Mouse (Mus musculus) MEL (cell line): ENCODE measurements around the gene Creg1. TPM values are rescaled to one million over a fixed set of nuclear protein-coding genes. Genes with fewer than 3 reads are reported as not detected.

Experiments
- DNase-seq: peaks from one replicate; pipeline ENCODE4 v3.0.0; 2011; ENCODE audit warnings: low read depth, low spot score
- H3K27ac ChIP-seq: 2 replicates; pipeline ENCODE4 v1.5.1; 2012; ENCODE audit warnings: low read depth, mild to moderate bottlenecking, control low read depth, low read length, moderate library complexity; ENCODE audit not compliant: control insufficient read depth
- H3K27me3 ChIP-seq, 2 experiments: fragments of 150-350 bp in 1 of 2; sonication (generic) in 1 of 2; 2 replicates each; pipeline ENCODE4 v1.6.1; 2012; ENCODE audit warnings: low read length in 2 of 2, mild to moderate bottlenecking in 2 of 2, improper control_type of control experiment in 1 of 2, moderate library complexity in 1 of 2; ENCODE audit not compliant: insufficient read depth in 2 of 2, control insufficient read depth in 1 of 2
- H3K36me3 ChIP-seq, 2 experiments: 2 replicates each; pipeline ENCODE4 v1.6.1; 2012 to 2014; ENCODE audit warnings: low read length in 2 of 2, improper control_type of control experiment in 1 of 2, inconsistent platforms in 1 of 2, mild to moderate bottlenecking in 1 of 2; ENCODE audit not compliant: insufficient read depth in 2 of 2, control insufficient read depth in 1 of 2
- H3K4me1 ChIP-seq, 2 experiments: fragments of 150-350 bp in 1 of 2; sonication (generic) in 1 of 2; 2 replicates each; pipeline ENCODE4 v1.6.1; 2012; ENCODE audit warnings: low read length in 2 of 2, improper control_type of control experiment in 1 of 2, mild to moderate bottlenecking in 1 of 2; ENCODE audit not compliant: insufficient read depth in 2 of 2, control insufficient read depth in 1 of 2
- H3K4me3 ChIP-seq, 2 experiments: fragments of 150-350 bp in 1 of 2; sonication (generic) in 1 of 2; 2 replicates each; pipeline ENCODE4 v1.5.1; 2012; ENCODE audit warnings: low read depth in 2 of 2, low read length in 2 of 2, mild to moderate bottlenecking in 2 of 2, moderate library complexity in 2 of 2, control low read depth in 1 of 2, improper control_type of control experiment in 1 of 2; ENCODE audit not compliant: control insufficient read depth in 1 of 2, insufficient read depth in 1 of 2
- H3K79me2 ChIP-seq: 2 replicates; pipeline ENCODE4 v1.6.1; 2012; ENCODE audit warnings: mild to moderate bottlenecking, low read length, moderate library complexity; ENCODE audit not compliant: control insufficient read depth, poor library complexity, insufficient read depth
- H3K9ac ChIP-seq: 2 replicates; pipeline ENCODE4 v1.6.1; 2012; ENCODE audit warnings: low read depth, mild to moderate bottlenecking, control low read depth, low read length, moderate library complexity; ENCODE audit not compliant: control insufficient read depth, poor library complexity, severe bottlenecking
- H3K9me3 ChIP-seq: fragments of 150-350 bp; sonication (generic); replicated peaks from 2 replicates; pipeline ENCODE4 v1.6.1; 2012; ENCODE audit warnings: mild to moderate bottlenecking, low read length, improper control_type of control experiment, moderate library complexity; ENCODE audit not compliant: insufficient read depth
- CTCF ChIP-seq, 3 experiments: IDR thresholded peaks in 2 of 3; conservative IDR thresholded peaks in 1 of 3; 2 replicates each; pipeline ENCODE4 v1.5.1; 2011 to 2012; ENCODE audit warnings: low read length in 3 of 3, low read depth in 2 of 3, mild to moderate bottlenecking in 2 of 3, improper control_type of control experiment in 1 of 3, inconsistent platforms in 1 of 3, mixed read lengths in 1 of 3, moderate library complexity in 1 of 3; ENCODE audit not compliant: control insufficient read depth in 1 of 3, insufficient read depth in 1 of 3, poor library complexity in 1 of 3, severe bottlenecking in 1 of 3
- E2F4 ChIP-seq: IDR thresholded peaks from 2 replicates; pipeline ENCODE4 v1.6.1; 2011; ENCODE audit warnings: low read depth, low read length, improper control_type of control experiment, borderline replicate concordance
- EP300 ChIP-seq, 2 experiments: IDR thresholded peaks; 2 replicates each; pipeline ENCODE4 v1.6.1; 2011; ENCODE audit warnings: improper control_type of control experiment in 2 of 2, low read length in 2 of 2, low read depth in 1 of 2, mild to moderate bottlenecking in 1 of 2
- ETS1 ChIP-seq: IDR thresholded peaks from 2 replicates; pipeline ENCODE4 v1.6.1; 2012; ENCODE audit warnings: low read depth, mild to moderate bottlenecking, inconsistent platforms, low read length, improper control_type of control experiment, moderate library complexity
- GATA1 ChIP-seq: IDR thresholded peaks from 2 replicates; pipeline ENCODE4 v1.6.1; 2011; ENCODE audit warnings: low read depth, low read length, improper control_type of control experiment
- JUND ChIP-seq: IDR thresholded peaks from 2 replicates; pipeline ENCODE4 v1.6.1; 2011; ENCODE audit warnings: low read depth, mild to moderate bottlenecking, improper control_type of control experiment, low read length
- MAX ChIP-seq: IDR thresholded peaks from 2 replicates; pipeline ENCODE4 v1.6.1; 2011; ENCODE audit warnings: low read length, improper control_type of control experiment
- MAZ ChIP-seq: IDR thresholded peaks from 2 replicates; pipeline ENCODE4 v1.6.1; 2012; ENCODE audit warnings: low read depth, mild to moderate bottlenecking, inconsistent platforms, low read length, improper control_type of control experiment
- MEF2A ChIP-seq: IDR thresholded peaks from 2 replicates; pipeline ENCODE4 v1.6.1; 2014; ENCODE audit warnings: low read depth, mild to moderate bottlenecking, inconsistent platforms, low read length, improper control_type of control experiment; ENCODE audit not compliant: poor library complexity, insufficient replicate concordance, severe bottlenecking; ENCODE audit errors: extremely low read depth
- MXI1 ChIP-seq: IDR thresholded peaks from 2 replicates; pipeline ENCODE4 v1.6.1; 2011; ENCODE audit warnings: mild to moderate bottlenecking, low read depth, low read length, improper control_type of control experiment
- NELFE ChIP-seq: IDR thresholded peaks from 2 replicates; pipeline ENCODE4 v1.6.1; 2011; ENCODE audit warnings: low read depth, low read length, improper control_type of control experiment
- POLR2AphosphoS5 ChIP-seq: IDR thresholded peaks from 2 replicates; pipeline ENCODE4 v1.6.1; 2012; ENCODE audit warnings: low read depth, borderline replicate concordance, mild to moderate bottlenecking, inconsistent platforms, low read length, moderate library complexity, mixed read lengths
- RCOR1 ChIP-seq: IDR thresholded peaks from 2 replicates; pipeline ENCODE4 v1.6.1; 2012; ENCODE audit warnings: low read depth, mild to moderate bottlenecking, inconsistent platforms, low read length, improper control_type of control experiment
- TAL1 ChIP-seq: IDR thresholded peaks from 2 replicates; pipeline ENCODE4 v1.6.1; 2012; ENCODE audit warnings: mild to moderate bottlenecking, inconsistent platforms, low read length, moderate library complexity, mixed read lengths
- TBP ChIP-seq: IDR thresholded peaks from 2 replicates; pipeline ENCODE4 v1.8.0; 2011; ENCODE audit warnings: low read depth, low read length, improper control_type of control experiment
- TCF12 ChIP-seq: IDR thresholded peaks from 2 replicates; pipeline ENCODE4 v1.6.1; 2014; ENCODE audit warnings: low read depth, mild to moderate bottlenecking, inconsistent platforms, low read length, improper control_type of control experiment, moderate library complexity
- USF2 ChIP-seq, 2 experiments: IDR thresholded peaks; 2 replicates each; pipeline ENCODE4 v1.6.1; 2011 to 2012; ENCODE audit warnings: improper control_type of control experiment in 2 of 2, low read length in 2 of 2, borderline replicate concordance in 1 of 2, inconsistent platforms in 1 of 2, low read depth in 1 of 2, mild to moderate bottlenecking in 1 of 2; ENCODE audit not compliant: insufficient read depth in 1 of 2
- ZKSCAN1 ChIP-seq: IDR thresholded peaks from 2 replicates; pipeline ENCODE4 v1.6.1; 2012; ENCODE audit warnings: low read depth, mild to moderate bottlenecking, inconsistent platforms, low read length, improper control_type of control experiment, moderate library complexity
- ZNF384 ChIP-seq: IDR thresholded peaks from 2 replicates; pipeline ENCODE4 v1.6.1; 2012; ENCODE audit warnings: low read depth, mild to moderate bottlenecking, inconsistent platforms, low read length, improper control_type of control experiment
- polyA plus RNA-seq, 2 experiments: library from polyadenylated mRNA; stranded (reverse) in 1 of 2; unstranded in 1 of 2; fragments of >175 nt in 1 of 2; fragments of >200 nt in 1 of 2; gene quantifications; 2 replicates each; pipeline versions ENCODE4 v1.2.1 to v1.2.4; 2012; ENCODE audit warnings: low replicate concordance in 2 of 2, low read depth in 1 of 2; ENCODE audit not compliant: insufficient read length in 2 of 2, insufficient read depth in 1 of 2, missing spikeins in 1 of 2
- total RNA-seq: library from RNA; depleted of rRNA; stranded (reverse); fragments of 300-350 nt; gene quantifications from 2 replicates; pipeline ENCODE4 v1.2.3, GENCODE M21; 2012

The Creg1 gene
- total and polyA plus RNA-seq, 3 experiments, result 83.6 to 184 TPM; not detected in 1

GRCm38 (mm10) chr1:165724219-165725033 is 39.1 kb upstream of the Creg1 start:
- H3K9me3 ChIP-seq, result no peaks in the 10 kb centered on the region
- H3K36me3 ChIP-seq, result peaks cover 0 to 13% of the 10 kb centered on the region in 2 experiments; a peak in 2 of 4 replicates
- peaks cover 5 to 31% of the 10 kb centered on the region in 2 experiments for H3K4me1 ChIP-seq
- H3K4me3 ChIP-seq, result no peak overlapping the region
- H3K27me3 ChIP-seq, result no peaks in the 10 kb centered on the region
- H3K9ac ChIP-seq, result no peak overlapping the region
- DNase-seq, result no peak
- TF ChIP-seq MAX, result no peak
- no peak for TF ChIP-seq GATA1
- no peak for TF ChIP-seq ZKSCAN1
- no peak for TF ChIP-seq ETS1
- no peak for TF ChIP-seq MEF2A
- TF ChIP-seq POLR2AphosphoS5, result no peak
- no peak for TF ChIP-seq NELFE
- no peak for TF ChIP-seq TAL1
- no peak for TF ChIP-seq TBP
- TF ChIP-seq RCOR1, result no peak
- no peak for TF ChIP-seq MAZ
- no peak for TF ChIP-seq USF2 (IDR thresholded peaks at IDR 0.05; ENCODE audit: borderline replicate concordance in 1 of 2, insufficient read depth in 1 of 2, low read depth in 1 of 2, low read length in 2 of 2)
- no peak for TF ChIP-seq EP300 (IDR thresholded peaks at IDR 0.05; ENCODE audit: low read depth in 1 of 2, low read length in 2 of 2)
- no peak for TF ChIP-seq JUND
- no peak for TF ChIP-seq TCF12
- no peak for TF ChIP-seq ZNF384
- no peak for TF ChIP-seq CTCF (IDR thresholded peaks at IDR 0.05 in 2 of 3, conservative IDR thresholded peaks at IDR 0.05 in 1 of 3; ENCODE audit: control insufficient read depth in 1 of 3, insufficient read depth in 1 of 3, low read depth in 2 of 3, low read length in 3 of 3, poor library complexity in 1 of 3, severe bottlenecking in 1 of 3)
- TF ChIP-seq E2F4, result no peak
- TF ChIP-seq MXI1, result no peak
- H3K79me2 ChIP-seq, result no peaks in the 10 kb centered on the region
- no peak overlapping the region for H3K27ac ChIP-seq
